ENCODE assay signal across 18 mouse cellular contexts in the genomic region with DNA sequence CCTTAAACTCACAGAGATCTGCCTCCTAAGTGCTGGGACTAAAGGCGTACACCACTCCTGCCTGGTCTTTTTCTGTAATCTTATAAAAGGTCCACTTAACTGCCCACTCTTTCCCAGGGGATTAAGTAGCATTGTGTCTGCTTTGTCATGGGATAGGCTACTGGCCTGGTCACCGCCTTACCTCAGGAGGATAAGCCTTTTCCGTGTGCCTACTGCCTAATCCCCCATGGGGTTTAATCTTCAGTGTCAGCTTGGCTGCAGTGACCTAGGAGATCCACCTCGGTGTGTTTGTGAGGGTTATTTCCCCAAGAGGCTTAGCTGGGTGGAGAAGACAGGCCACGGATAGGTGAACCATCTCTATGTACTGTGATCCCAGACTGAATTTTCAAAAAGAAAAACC. TPM values are rescaled to one million over a fixed set of nuclear protein-coding genes. Genes with fewer than 3 reads are reported as not detected.
DNase-seq lines count a peak whose midpoint lies in the region; ATAC-seq and TF ChIP-seq lines count a peak whose summit lies in the region.
"Had no signal": no experiment of that assay in that cellular context is flagged by ENCODE, and none has a peak within 500 bp of the region (broad histone marks: within the 10 kb centered on the region; RNA-seq: fewer than 3 reads in every experiment).

No protein-coding gene starts in this region.

- H3K27me3 ChIP-seq in kidney, postnatal 0 days (ENCODE audit: insufficient read depth, low read length), result no peaks in the 10 kb centered on the region
- no peaks in the 10 kb centered on the region for H3K27me3 ChIP-seq in midbrain, embryonic 10.5 days (ENCODE audit: low read depth, poor library complexity, severe bottlenecking)
- H3K27me3 ChIP-seq in midbrain, embryonic 14.5 days (ENCODE audit: control insufficient read depth, insufficient read depth, low read length), result no peaks in the 10 kb centered on the region
- H3K27me3 ChIP-seq: embryonic facial prominence, embryonic 13.5 days had no signal

- no peak overlapping the region for H3K4me2 ChIP-seq in kidney, postnatal 0 days (ENCODE audit: low read length)
- no peak overlapping the region for H3K4me2 ChIP-seq in midbrain, embryonic 14.5 days (ENCODE audit: low read length)
- H3K4me2 ChIP-seq: embryonic facial prominence, embryonic 13.5 days; midbrain, embryonic 11.5 days had no signal

- no peak for TF ChIP-seq CTCF in kidney, postnatal 0 days (IDR thresholded peaks at IDR 0.05; ENCODE audit: low read depth)

- H3K36me3 ChIP-seq in kidney, postnatal 0 days (ENCODE audit: insufficient read depth, low read length), result peaks cover 17% of the 10 kb centered on the region
- peaks cover 74% of the 10 kb centered on the region for H3K36me3 ChIP-seq in midbrain, embryonic 10.5 days
- H3K36me3 ChIP-seq in midbrain, embryonic 14.5 days (ENCODE audit: control insufficient read depth, insufficient read depth, low read length), result peaks cover 46% of the 10 kb centered on the region

- H3K9me3 ChIP-seq in kidney, postnatal 0 days (replicated peaks; ENCODE audit: low read length), result no peaks in the 10 kb centered on the region
- no peaks in the 10 kb centered on the region; the same call in 1 of the 2 replicates for H3K9me3 ChIP-seq in midbrain, embryonic 10.5 days (replicated peaks)
- H3K9me3 ChIP-seq in midbrain, embryonic 14.5 days (ENCODE audit: control insufficient read depth, low read length), result no peaks in the 10 kb centered on the region
- H3K9me3 ChIP-seq: embryonic facial prominence, embryonic 13.5 days had no signal

- DNase-seq in kidney, postnatal 0 days (ENCODE audit: low spot score), result no peak
- no peak for DNase-seq in kidney, adult 18-20 months
- no peak for DNase-seq in midbrain, embryonic 10.5 days (ENCODE audit: low spot score)
- no peak for DNase-seq in midbrain, embryonic 14.5 days
- DNase-seq in retina, adult 2 months (ENCODE audit: low read depth, low spot score), result peak; percentile 86
- DNase-seq in thymus, postnatal 4 days, result no peak
- DNase-seq: adrenal gland, adult 2 months; adrenal gland, postnatal 36 days; cerebellum, adult 8-10 months; cerebellum, postnatal 36 days; layer of hippocampus, postnatal 36 days; left cerebral cortex, postnatal 4 days had no signal

- H3K4me3 ChIP-seq in kidney, postnatal 0 days (replicated peaks; ENCODE audit: low read depth, low read length), result no peak overlapping the region
- H3K4me3 ChIP-seq in midbrain, embryonic 10.5 days, result no peak overlapping the region
- no peak overlapping the region for H3K4me3 ChIP-seq in midbrain, embryonic 14.5 days (replicated peaks; ENCODE audit: low read depth, low read length)
- H3K4me3 ChIP-seq: embryonic facial prominence, embryonic 13.5 days; erythroblast, embryonic 14.5 days had no signal

- 63% methylated on average over 5 of the region's 5 CpGs for WGBS in kidney, postnatal 0 days
- WGBS in midbrain, embryonic 10.5 days, result 33% methylated on average over 5 of the region's 5 CpGs
- WGBS in midbrain, embryonic 14.5 days, result 27% methylated on average over 5 of the region's 5 CpGs

- H3K27ac ChIP-seq in kidney, postnatal 0 days, result peak overlapping the region; percentile 40; the same call in 1 of the 2 replicates
- peak overlapping the region; percentile 4; the same call in 1 of the 2 replicates for H3K27ac ChIP-seq in midbrain, embryonic 10.5 days (replicated peaks)
- no peak overlapping the region for H3K27ac ChIP-seq in midbrain, embryonic 14.5 days (replicated peaks; ENCODE audit: low read depth, low read length)
- H3K27ac ChIP-seq: embryonic facial prominence, embryonic 13.5 days had no signal

- no peak overlapping the region for H3K9ac ChIP-seq in kidney, postnatal 0 days (ENCODE audit: low read depth, low read length)
- H3K9ac ChIP-seq in midbrain, embryonic 14.5 days (replicated peaks; ENCODE audit: low read length), result no peak overlapping the region
- H3K9ac ChIP-seq: embryonic facial prominence, embryonic 13.5 days had no signal

- no peaks in the 10 kb centered on the region for H3K4me1 ChIP-seq in kidney, postnatal 0 days (replicated peaks; ENCODE audit: insufficient read depth, low read length)
- peaks cover 17% of the 10 kb centered on the region for H3K4me1 ChIP-seq in midbrain, embryonic 10.5 days
- H3K4me1 ChIP-seq in midbrain, embryonic 14.5 days (ENCODE audit: control insufficient read depth, insufficient read depth, low read length), result no peaks in the 10 kb centered on the region
- H3K4me1 ChIP-seq: embryonic facial prominence, embryonic 13.5 days had no signal

- ATAC-seq in kidney, postnatal 0 days (replicated peaks; ENCODE audit: low FRiP score, low read depth), result no peak
- ATAC-seq in midbrain, embryonic 14.5 days (ENCODE audit: low FRiP score, low TSS enrichment), result no peak
- ATAC-seq in cerebellum, adult (ENCODE audit: insufficient number of reproducible peaks, low FRiP score, low TSS enrichment), result no peak
- ATAC-seq: forebrain, embryonic 16.5 days; hindbrain, embryonic 16.5 days had no signal

RNA-seq across cellular contexts. Expression of a gene that starts 12.2 kb away (rescaled TPM):
- 3.9 TPM in 2 replicates for polyA plus RNA-seq in kidney, postnatal 0 days (2015; fragmentation: Nextera tagmentation; extraction: Ambion mirVana)
- polyA plus RNA-seq in midbrain, embryonic 10.5 days (2016; fragmentation: Nextera tagmentation; extraction: Ambion mirVana), result 0.37 and 0.51 TPM in 2 replicates
- polyA plus RNA-seq in midbrain, embryonic 14.5 days (2014; fragmentation: Nextera tagmentation; extraction: Ambion mirVana), result 0.26 and 0.47 TPM in 2 replicates
- polyA plus RNA-seq: adrenal gland, adult 2 months; erythroblast, embryonic 14.5 days had no signal

RNA-seq across cellular contexts. Expression of a gene that starts 13.4 kb away (rescaled TPM):
- 17.2 and 18.8 TPM in 2 replicates for polyA plus RNA-seq in kidney, postnatal 0 days (2015; fragmentation: Nextera tagmentation; extraction: Ambion mirVana)
- polyA plus RNA-seq in midbrain, embryonic 10.5 days (2016; fragmentation: Nextera tagmentation; extraction: Ambion mirVana), result 25.0 and 26.4 TPM in 2 replicates
- polyA plus RNA-seq in midbrain, embryonic 14.5 days (2014; fragmentation: Nextera tagmentation; extraction: Ambion mirVana), result 25.5 and 28.8 TPM in 2 replicates

RNA-seq across cellular contexts. Expression of a gene that starts 13.6 kb away (rescaled TPM):
- polyA plus RNA-seq in kidney, postnatal 0 days (2015; fragmentation: Nextera tagmentation; extraction: Ambion mirVana), result 49.7 and 49.9 TPM in 2 replicates
- 60.5 and 60.9 TPM in 2 replicates for polyA plus RNA-seq in midbrain, embryonic 10.5 days (2016; fragmentation: Nextera tagmentation; extraction: Ambion mirVana)
- polyA plus RNA-seq in midbrain, embryonic 14.5 days (2014; fragmentation: Nextera tagmentation; extraction: Ambion mirVana), result 42.9 and 46.1 TPM in 2 replicates

RNA-seq across cellular contexts. Expression of a gene that starts 47.7 kb away (rescaled TPM):
- 22.8 and 23.3 TPM in 2 replicates for polyA plus RNA-seq in kidney, postnatal 0 days (2015; fragmentation: Nextera tagmentation; extraction: Ambion mirVana)
- polyA plus RNA-seq in midbrain, embryonic 10.5 days (2016; fragmentation: Nextera tagmentation; extraction: Ambion mirVana), result 20.4 and 20.7 TPM in 2 replicates
- 28.5 and 31.1 TPM in 2 replicates for polyA plus RNA-seq in midbrain, embryonic 14.5 days (2014; fragmentation: Nextera tagmentation; extraction: Ambion mirVana)

RNA-seq across cellular contexts. Expression of a gene that starts 48.6 kb away (rescaled TPM):
- 21.0 and 21.6 TPM in 2 replicates for polyA plus RNA-seq in kidney, postnatal 0 days (2015; fragmentation: Nextera tagmentation; extraction: Ambion mirVana)
- 23.1 and 29.9 TPM in 2 replicates for polyA plus RNA-seq in midbrain, embryonic 10.5 days (2016; fragmentation: Nextera tagmentation; extraction: Ambion mirVana)
- 35.2 and 40.1 TPM in 2 replicates for polyA plus RNA-seq in midbrain, embryonic 14.5 days (2014; fragmentation: Nextera tagmentation; extraction: Ambion mirVana)
